Mouse (Mus musculus): ENCODE results near the gene Mapk1. TPM values are rescaled to one million over a fixed set of nuclear protein-coding genes. Genes with fewer than 3 reads are reported as not detected.

The Mapk1 gene
- polyA plus RNA-seq, 1 experiment: 58.2 TPM

DNA sequence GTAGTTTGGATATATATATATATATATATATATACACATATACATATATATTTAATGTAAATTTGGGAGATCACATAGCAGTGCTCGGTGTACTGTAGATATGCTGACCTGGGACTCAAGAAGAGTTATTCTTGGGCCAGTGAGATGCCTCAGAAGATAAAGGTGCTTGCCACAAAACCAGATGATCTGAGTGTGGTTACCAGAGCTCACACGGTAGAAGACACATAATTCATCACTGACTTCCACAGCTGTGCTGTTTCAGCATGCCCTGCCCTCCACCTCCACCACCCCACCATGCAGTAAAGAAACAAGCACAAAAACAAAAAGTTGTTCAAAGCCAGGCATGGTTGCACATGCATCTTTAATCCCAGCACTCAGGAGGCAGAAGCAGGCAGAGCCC lies 4.4 kb upstream of the Mapk1 start:
- 44% methylated on average over 2 of the region's 2 CpGs for WGBS
- no peaks in the 10 kb centered on the region for H3K27me3 ChIP-seq (replicated peaks; ENCODE audit: control insufficient read depth, insufficient read depth, low read length)
- TF ChIP-seq POLR2A (IDR thresholded peaks at IDR 0.05; ENCODE audit: low read depth, low read length) (no peak), CTCF (conservative IDR thresholded peaks at IDR 0.05; ENCODE audit: insufficient read depth, insufficient read length, low read depth, low read length) (no peak)
- no peak overlapping the region for H3K27ac ChIP-seq (ENCODE audit: insufficient read depth, low read depth, low read length)
- no peak for DNase-seq
- H3K4me3 ChIP-seq (ENCODE audit: insufficient read depth, low read depth, low read length): no peak overlapping the region
- no peaks in the 10 kb centered on the region for H3K36me3 ChIP-seq (ENCODE audit: control insufficient read depth, insufficient read depth, low read length)
- H3K4me1 ChIP-seq (ENCODE audit: control insufficient read depth, insufficient read depth, low read length): no peaks in the 10 kb centered on the region

DNA sequence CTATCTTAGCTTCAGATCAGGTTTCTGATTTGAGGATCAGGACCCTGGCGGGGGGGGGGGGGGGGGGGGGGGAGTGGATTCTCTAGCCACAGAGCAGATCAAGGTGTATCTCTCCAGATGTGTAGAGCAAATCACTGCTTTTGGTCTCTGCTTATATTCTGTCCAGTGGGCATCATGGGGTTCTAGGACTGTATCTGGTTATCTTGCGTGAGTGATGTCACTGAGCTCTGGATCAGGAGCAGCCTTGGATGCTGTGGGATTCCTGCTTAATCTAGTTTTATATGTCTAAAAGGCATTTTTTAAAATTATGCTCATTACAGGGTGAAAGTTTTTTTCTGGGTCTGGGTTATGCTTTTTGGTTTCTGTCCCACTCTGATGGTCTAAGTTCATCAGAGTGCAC lies 546 bp upstream of the Mapk1 start:
- H3K4me3 ChIP-seq (ENCODE audit: insufficient read depth, low read depth, low read length): peak overlapping the region; percentile 94
- H3K27ac ChIP-seq (ENCODE audit: insufficient read depth, low read depth, low read length): no peak overlapping the region
- WGBS: 8% methylated on average over 2 of the region's 2 CpGs
- no peaks in the 10 kb centered on the region for H3K36me3 ChIP-seq (ENCODE audit: control insufficient read depth, insufficient read depth, low read length)
- DNase-seq: no peak
- peaks cover 3% of the 10 kb centered on the region; the same call in 1 of the 2 replicates for H3K4me1 ChIP-seq (ENCODE audit: control insufficient read depth, insufficient read depth, low read length)
- TF ChIP-seq POLR2A (IDR thresholded peaks at IDR 0.05; ENCODE audit: low read depth, low read length) (no peak), CTCF (conservative IDR thresholded peaks at IDR 0.05; ENCODE audit: insufficient read depth, insufficient read length, low read depth, low read length) (no peak)
- H3K27me3 ChIP-seq (replicated peaks; ENCODE audit: control insufficient read depth, insufficient read depth, low read length): no peaks in the 10 kb centered on the region

DNA sequence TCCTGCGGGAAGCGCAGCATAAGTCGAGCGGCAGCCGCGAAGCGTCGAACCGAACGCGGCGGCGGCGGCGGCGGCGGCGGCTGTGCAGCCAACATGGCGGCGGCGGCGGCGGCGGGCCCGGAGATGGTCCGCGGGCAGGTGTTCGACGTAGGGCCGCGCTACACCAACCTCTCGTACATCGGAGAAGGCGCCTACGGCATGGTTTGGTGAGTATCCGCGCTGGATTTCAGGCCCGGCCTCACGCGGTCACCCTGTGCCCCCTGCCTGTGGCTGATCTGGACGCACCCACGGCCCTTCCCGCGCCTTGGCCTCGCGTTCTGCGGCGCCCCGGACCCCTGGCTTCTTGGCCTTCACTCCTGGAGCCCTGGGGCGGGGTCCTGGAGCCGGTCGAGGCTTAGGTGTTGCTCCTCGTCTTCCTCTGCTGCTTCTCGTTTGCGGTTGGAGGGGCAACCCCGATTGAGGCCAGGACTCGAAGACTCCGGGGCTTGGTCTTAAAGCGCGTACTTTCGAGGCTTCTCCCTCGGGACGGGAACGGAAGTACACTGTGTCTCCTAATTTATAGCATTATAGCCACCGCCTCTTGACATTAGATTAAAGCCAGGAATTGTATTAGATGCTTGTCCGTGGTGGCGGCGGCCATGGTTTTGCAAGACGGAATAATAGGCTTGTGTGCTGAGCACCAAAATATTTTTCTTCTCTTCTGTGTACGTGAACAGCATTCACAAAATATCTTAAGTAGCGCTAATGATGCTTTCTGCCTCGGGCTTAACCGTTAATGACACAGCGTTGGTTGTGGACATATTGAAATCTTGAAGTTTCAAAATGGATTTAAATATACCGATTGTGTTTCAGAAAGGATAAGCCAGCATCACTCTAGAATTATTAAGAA lies 596 bp downstream of the Mapk1 start:
- Histone ChIP-seq H3K4me3 (ENCODE audit: insufficient read depth, low read depth, low read length) (peak overlapping the region; percentile 94), H3K27ac (ENCODE audit: insufficient read depth, low read depth, low read length) (peak overlapping the region; percentile 73), H3K4me1 (ENCODE audit: control insufficient read depth, insufficient read depth, low read length) (peaks cover 6% of the 10 kb centered on the region; the same call in 1 of the 2 replicates), H3K36me3 (ENCODE audit: control insufficient read depth, insufficient read depth, low read length) (no peaks in the 10 kb centered on the region), H3K27me3 (replicated peaks; ENCODE audit: control insufficient read depth, insufficient read depth, low read length) (no peaks in the 10 kb centered on the region)
- peak; percentile 77 for DNase-seq
- no peak for TF ChIP-seq CTCF (conservative IDR thresholded peaks at IDR 0.05; ENCODE audit: insufficient read depth, insufficient read length, low read depth, low read length)
- TF ChIP-seq POLR2A (IDR thresholded peaks at IDR 0.05; ENCODE audit: low read depth, low read length): no peak
- WGBS: under 1% methylated on average over 75 of the region's 75 CpGs

DNA sequence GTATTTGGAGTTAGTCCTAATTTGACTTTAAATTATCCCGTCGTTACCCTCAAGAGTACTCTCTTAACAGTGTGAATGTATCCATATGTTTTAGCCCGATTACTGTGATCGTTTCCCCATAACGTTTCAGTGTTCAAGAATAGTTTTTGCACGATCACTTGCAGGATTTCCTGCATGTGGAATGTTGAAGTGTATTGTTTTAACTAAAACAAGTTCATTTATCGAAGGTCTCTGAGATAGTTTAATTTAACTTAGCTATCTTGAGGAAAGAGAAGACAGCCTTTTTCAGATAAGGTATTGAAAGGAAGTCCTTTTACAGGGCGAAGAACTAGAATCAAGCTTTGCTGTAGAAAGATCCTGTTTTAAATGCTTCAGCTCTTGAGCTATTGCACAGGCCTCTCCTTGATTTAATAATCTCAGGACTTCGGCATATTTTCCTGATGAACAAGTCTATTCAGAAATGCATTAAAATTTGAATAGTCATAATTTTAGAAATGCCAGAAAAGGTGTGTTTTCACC lies 1.3 kb downstream of the Mapk1 start:
- peak overlapping the region; percentile 94; the same call in 1 of the 2 replicates for H3K4me3 ChIP-seq (ENCODE audit: insufficient read depth, low read depth, low read length)
- peaks cover 6% of the 10 kb centered on the region; the same call in 1 of the 2 replicates for H3K4me1 ChIP-seq (ENCODE audit: control insufficient read depth, insufficient read depth, low read length)
- no peaks in the 10 kb centered on the region for H3K36me3 ChIP-seq (ENCODE audit: control insufficient read depth, insufficient read depth, low read length)
- 6% methylated on average over 9 of the region's 9 CpGs for WGBS
- H3K27ac ChIP-seq (ENCODE audit: insufficient read depth, low read depth, low read length): no peak overlapping the region
- no peak for TF ChIP-seq POLR2A (IDR thresholded peaks at IDR 0.05; ENCODE audit: low read depth, low read length)
- no peak for TF ChIP-seq CTCF (conservative IDR thresholded peaks at IDR 0.05; ENCODE audit: insufficient read depth, insufficient read length, low read depth, low read length)
- no peak for DNase-seq
- H3K27me3 ChIP-seq (replicated peaks; ENCODE audit: control insufficient read depth, insufficient read depth, low read length): no peaks in the 10 kb centered on the region

DNA sequence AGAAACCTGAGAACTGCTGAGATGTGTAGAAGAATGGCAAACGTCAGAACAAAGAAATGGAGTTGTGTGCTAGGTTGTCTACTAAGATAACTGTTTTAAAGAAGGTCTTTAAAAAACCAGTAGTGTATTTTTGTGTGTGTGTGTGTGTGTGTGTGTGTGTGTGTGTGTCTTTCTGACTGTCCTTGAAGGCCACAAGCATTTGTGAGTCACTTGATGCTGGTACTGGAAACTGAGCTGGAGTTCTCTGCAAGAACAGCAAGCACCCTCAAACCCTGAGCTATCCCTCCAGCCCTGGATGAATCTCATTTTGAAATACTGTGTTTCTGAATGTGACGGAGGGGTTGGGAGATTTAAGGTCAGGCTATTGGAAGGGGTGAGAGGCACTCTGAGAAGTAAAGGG lies 4.1 kb downstream of the Mapk1 start:
- Histone ChIP-seq H3K27ac (ENCODE audit: insufficient read depth, low read depth, low read length) (no peak overlapping the region), H3K4me3 (ENCODE audit: insufficient read depth, low read depth, low read length) (no peak overlapping the region), H3K36me3 (ENCODE audit: control insufficient read depth, insufficient read depth, low read length) (no peaks in the 10 kb centered on the region), H3K4me1 (ENCODE audit: control insufficient read depth, insufficient read depth, low read length) (peaks cover 21% of the 10 kb centered on the region), H3K27me3 (replicated peaks; ENCODE audit: control insufficient read depth, insufficient read depth, low read length) (no peaks in the 10 kb centered on the region)
- no peak for DNase-seq
- TF ChIP-seq CTCF (conservative IDR thresholded peaks at IDR 0.05; ENCODE audit: insufficient read depth, insufficient read length, low read depth, low read length) (no peak), POLR2A (IDR thresholded peaks at IDR 0.05; ENCODE audit: low read depth, low read length) (no peak)
- WGBS: 66% methylated on average over 2 of the region's 2 CpGs

DNA sequence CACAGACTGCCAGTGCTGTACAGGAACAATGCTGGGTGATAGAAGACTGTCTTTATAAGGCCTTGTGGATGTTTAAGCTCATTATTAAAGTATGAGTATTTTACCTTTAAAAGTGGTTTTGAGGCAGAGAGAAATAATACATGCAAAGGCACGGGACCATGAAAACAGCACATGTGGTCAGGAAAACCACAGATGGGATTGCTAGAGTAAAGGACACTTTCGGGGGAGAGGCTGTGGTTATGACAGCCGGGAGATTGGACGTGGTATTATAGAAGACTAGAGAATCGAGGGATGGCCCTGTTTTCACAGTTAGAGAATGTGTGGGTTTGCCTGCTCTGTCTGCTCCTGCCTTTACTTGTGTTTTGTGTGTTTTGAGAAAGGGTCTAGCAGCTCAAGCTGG lies 5.7 kb downstream of the Mapk1 start:
- Histone ChIP-seq H3K27me3 (replicated peaks; ENCODE audit: control insufficient read depth, insufficient read depth, low read length) (no peaks in the 10 kb centered on the region), H3K4me1 (ENCODE audit: control insufficient read depth, insufficient read depth, low read length) (peaks cover 28% of the 10 kb centered on the region), H3K4me3 (ENCODE audit: insufficient read depth, low read depth, low read length) (no peak overlapping the region), H3K27ac (ENCODE audit: insufficient read depth, low read depth, low read length) (no peak overlapping the region), H3K36me3 (ENCODE audit: control insufficient read depth, insufficient read depth, low read length) (no peaks in the 10 kb centered on the region)
- DNase-seq: no peak
- WGBS: 88% methylated on average over 5 of the region's 5 CpGs
- no peak for TF ChIP-seq CTCF (conservative IDR thresholded peaks at IDR 0.05; ENCODE audit: insufficient read depth, insufficient read length, low read depth, low read length)
- TF ChIP-seq POLR2A (IDR thresholded peaks at IDR 0.05; ENCODE audit: low read depth, low read length): no peak

DNA sequence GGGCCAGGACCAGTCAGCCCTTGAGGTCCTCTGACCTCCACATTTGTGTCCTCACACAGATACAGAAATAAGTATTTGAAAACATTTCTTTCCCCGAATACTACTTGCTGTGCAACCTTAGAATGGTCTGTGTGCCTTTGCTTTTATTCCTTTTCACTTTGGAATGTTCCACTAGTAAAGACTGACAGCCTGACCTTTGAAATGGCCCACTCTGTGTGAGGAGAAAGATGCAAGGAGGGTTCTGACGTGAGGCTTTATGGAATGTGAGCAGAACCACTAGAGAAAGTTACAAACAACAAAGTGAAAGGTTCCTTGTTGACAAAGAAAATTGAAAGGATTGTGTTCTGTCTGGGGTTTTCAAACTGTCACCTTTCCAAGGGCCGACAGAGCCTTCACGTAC lies 6.8 kb downstream of the Mapk1 start:
- DNase-seq: peak; percentile 51
- H3K4me3 ChIP-seq (ENCODE audit: insufficient read depth, low read depth, low read length): no peak overlapping the region
- H3K27me3 ChIP-seq (replicated peaks; ENCODE audit: control insufficient read depth, insufficient read depth, low read length): no peaks in the 10 kb centered on the region
- TF ChIP-seq CTCF (conservative IDR thresholded peaks at IDR 0.05; ENCODE audit: insufficient read depth, insufficient read length, low read depth, low read length) (no peak), POLR2A (IDR thresholded peaks at IDR 0.05; ENCODE audit: low read depth, low read length) (no peak)
- H3K27ac ChIP-seq (ENCODE audit: insufficient read depth, low read depth, low read length): peak overlapping the region; percentile 76
- WGBS: 28% methylated on average over 4 of the region's 4 CpGs
- no peaks in the 10 kb centered on the region for H3K36me3 ChIP-seq (ENCODE audit: control insufficient read depth, insufficient read depth, low read length)
- H3K4me1 ChIP-seq (ENCODE audit: control insufficient read depth, insufficient read depth, low read length): peaks cover 30% of the 10 kb centered on the region
